ENCODE assay signal across 20 mouse cellular contexts in the genomic region with DNA sequence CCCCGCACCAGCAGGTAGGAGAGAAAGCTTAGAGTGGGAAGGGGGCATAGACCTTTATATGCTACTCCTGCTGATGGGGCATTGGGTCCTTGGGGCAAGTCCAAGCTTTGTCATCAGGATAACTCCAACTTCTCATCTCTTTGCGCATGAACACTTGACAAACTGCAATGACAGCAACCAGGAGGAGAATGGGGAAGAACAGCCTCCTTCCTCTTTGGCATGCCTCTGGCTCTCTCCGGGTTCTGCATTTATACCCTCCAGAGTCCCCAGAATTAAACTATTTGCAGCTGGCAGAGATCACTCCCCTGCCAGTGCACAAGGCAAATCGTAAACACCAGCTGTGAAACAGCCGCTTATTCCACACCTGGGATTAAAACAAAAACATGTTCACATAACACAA. TPM values are rescaled to one million over a fixed set of nuclear protein-coding genes. Genes with fewer than 3 reads are reported as not detected.
DNase-seq lines count a peak whose midpoint lies in the region; ATAC-seq and TF ChIP-seq lines count a peak whose summit lies in the region.
"Had no signal": no experiment of that assay in that cellular context is flagged by ENCODE, and none has a peak within 500 bp of the region (broad histone marks: within the 10 kb centered on the region; RNA-seq: fewer than 3 reads in every experiment).

No protein-coding gene starts in this region.

- no peak overlapping the region for H3K4me3 ChIP-seq in bone marrow macrophage, adult 2 months (ENCODE audit: insufficient read depth, low read length)
- H3K4me3 ChIP-seq in midbrain, embryonic 15.5 days, result no peak overlapping the region
- H3K4me3 ChIP-seq: intestine, embryonic 15.5 days; limb, embryonic 15.5 days; neural tube, embryonic 15.5 days had no signal

- TF ChIP-seq POLR2A in bone marrow macrophage, adult 2 months (IDR thresholded peaks at IDR 0.05; ENCODE audit: borderline replicate concordance, low read depth, low read length), result no peak

- H3K4me2 ChIP-seq in midbrain, embryonic 15.5 days, result no peak overlapping the region
- H3K4me2 ChIP-seq: intestine, embryonic 15.5 days; limb, embryonic 15.5 days; midbrain, embryonic 11.5 days; neural tube, embryonic 15.5 days had no signal

- no peaks in the 10 kb centered on the region for H3K27me3 ChIP-seq in midbrain, embryonic 15.5 days (replicated peaks)
- H3K27me3 ChIP-seq: intestine, embryonic 15.5 days; limb, embryonic 15.5 days; neural tube, embryonic 15.5 days had no signal

- peak overlapping the region; percentile 87 for H3K27ac ChIP-seq in bone marrow macrophage, adult 2 months (ENCODE audit: insufficient read depth, low read depth, low read length)
- no peak overlapping the region for H3K27ac ChIP-seq in midbrain, embryonic 15.5 days
- H3K27ac ChIP-seq: intestine, embryonic 15.5 days; limb, embryonic 15.5 days; neural tube, embryonic 15.5 days had no signal

- H3K36me3 ChIP-seq in midbrain, embryonic 15.5 days (replicated peaks), result no peaks in the 10 kb centered on the region
- H3K36me3 ChIP-seq: intestine, embryonic 15.5 days; limb, embryonic 15.5 days; neural tube, embryonic 15.5 days had no signal

- 84% methylated on average over 5 of the region's 5 CpGs for WGBS in midbrain, embryonic 15.5 days

- H3K9me3 ChIP-seq in midbrain, embryonic 15.5 days, result no peaks in the 10 kb centered on the region
- H3K9me3 ChIP-seq: intestine, embryonic 15.5 days; limb, embryonic 15.5 days; neural tube, embryonic 15.5 days had no signal

- no peak overlapping the region for H3K9ac ChIP-seq in midbrain, embryonic 15.5 days
- H3K9ac ChIP-seq: intestine, embryonic 15.5 days; limb, embryonic 15.5 days; neural tube, embryonic 15.5 days had no signal

- peak; percentile 10 for DNase-seq in layer of hippocampus, adult 9-11 months
- DNase-seq in layer of hippocampus, adult 9-10 months (ENCODE audit: low spot score), result no peak
- DNase-seq in telencephalon, adult 2 months (ENCODE audit: low read depth, low spot score), result peak; percentile 3
- DNase-seq in right cerebral cortex, adult 2 months (ENCODE audit: low spot score in 2 of 2), result no peak
- DNase-seq: adrenal gland, postnatal 14 days; cerebellum, adult 9-10 months; kidney, adult 8-10 months; kidney, postnatal 10 days; lung, postnatal 4 days; right cerebral cortex, postnatal 14 days; spleen, adult 18-20 months; thymus, postnatal 14 days had no signal

- peaks cover 33% of the 10 kb centered on the region for H3K4me1 ChIP-seq in bone marrow macrophage, adult 2 months (ENCODE audit: control insufficient read depth, insufficient read depth, low read length)
- no peaks in the 10 kb centered on the region for H3K4me1 ChIP-seq in midbrain, embryonic 15.5 days
- H3K4me1 ChIP-seq: intestine, embryonic 15.5 days; neural tube, embryonic 15.5 days had no signal

- TF ChIP-seq CTCF in bone marrow macrophage, adult 2 months (IDR thresholded peaks at IDR 0.05; ENCODE audit: low read depth, low read length), result no peak

- peak; percentile 49 for ATAC-seq in granulocyte monocyte progenitor cell, adult 5-6 weeks (replicated peaks; ENCODE audit: poor library complexity, severe bottlenecking)
- ATAC-seq in midbrain, embryonic 15.5 days (replicated peaks), result no peak
- ATAC-seq: hindbrain, embryonic 16.5 days; intestine, embryonic 15.5 days had no signal

RNA-seq across cellular contexts. Expression of gene Bcas2, which starts 42.1 kb away (rescaled TPM):
- 68.5 and 75.7 TPM in 2 replicates for polyA plus RNA-seq in bone marrow macrophage, adult 2 months (2012; ENCODE audit: insufficient read depth, insufficient read length, missing spikeins)
- 89.9 and 107 TPM in 2 replicates for total RNA-seq in granulocyte monocyte progenitor cell, adult 5-6 weeks (2014; fragmentation: Nextera tagmentation)
- total RNA-seq in granulocyte monocyte progenitor cell, adult 5-6 weeks (2017), result 136 and 172 TPM in 2 replicates
- polyA plus RNA-seq in midbrain, embryonic 15.5 days (2015; fragmentation: Nextera tagmentation; extraction: Ambion mirVana), result 221 and 230 TPM in 2 replicates

Comparison
In these comparisons a context has a peak if more than half of its experiments do, and no peak if none do; other contexts are left out.
1. DNase-seq: peak in layer of hippocampus, adult 9-11 months (single experiment) and telencephalon, adult 2 months (single experiment); none in layer of hippocampus, adult 9-10 months (single experiment) and right cerebral cortex, adult 2 months (0 of 2).